Mouse (Mus musculus): ENCODE results near the gene Rab10. TPM values are rescaled to one million over a fixed set of nuclear protein-coding genes. Genes with fewer than 3 reads are reported as not detected.

Gene Rab10
- polyA plus RNA-seq, 3 experiments from 2014 or later: 50.4 to 64.1 (median 53.7) TPM

DNA sequence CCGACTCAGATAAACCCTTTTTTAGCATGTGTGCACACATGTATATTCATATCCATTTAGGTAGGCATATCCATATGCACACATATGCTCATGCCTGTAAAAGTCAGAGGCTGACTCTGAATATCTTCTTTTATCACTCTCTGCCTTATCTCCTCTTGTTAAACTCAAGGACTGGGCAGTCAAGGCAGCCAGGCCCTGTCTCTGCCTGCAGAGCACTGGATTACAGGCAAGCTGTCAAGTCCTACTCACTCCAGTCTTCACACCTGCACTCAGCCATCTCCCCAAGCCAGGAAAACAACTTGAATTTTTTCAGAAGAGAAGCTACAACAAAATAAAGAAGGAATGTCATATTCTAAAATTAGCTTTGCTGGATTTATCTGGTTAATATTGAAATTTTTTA lies 17.9 kb downstream of the Rab10 start:
- ATAC-seq: no peak

DNA sequence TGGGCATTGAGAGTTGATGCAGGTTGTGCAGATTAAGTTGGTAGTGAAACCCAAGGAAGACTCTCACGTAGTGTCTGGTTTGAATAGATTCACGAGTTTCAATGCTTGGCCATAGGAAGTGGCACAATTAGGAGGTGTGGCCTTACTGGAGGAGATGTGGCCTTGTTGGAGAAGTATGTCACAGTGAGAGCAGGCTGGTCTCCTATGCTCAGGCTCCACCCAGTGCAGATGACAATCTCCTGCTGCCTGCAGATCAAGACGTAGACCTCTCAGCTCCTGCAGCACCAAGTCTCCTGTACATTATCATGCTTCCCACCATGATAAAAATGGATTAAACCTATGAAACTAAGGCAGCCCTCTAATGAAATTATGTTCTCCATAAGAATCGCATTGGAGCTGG lies 18.7 kb downstream of the Rab10 start:
- peak; percentile 31 for ATAC-seq

DNA sequence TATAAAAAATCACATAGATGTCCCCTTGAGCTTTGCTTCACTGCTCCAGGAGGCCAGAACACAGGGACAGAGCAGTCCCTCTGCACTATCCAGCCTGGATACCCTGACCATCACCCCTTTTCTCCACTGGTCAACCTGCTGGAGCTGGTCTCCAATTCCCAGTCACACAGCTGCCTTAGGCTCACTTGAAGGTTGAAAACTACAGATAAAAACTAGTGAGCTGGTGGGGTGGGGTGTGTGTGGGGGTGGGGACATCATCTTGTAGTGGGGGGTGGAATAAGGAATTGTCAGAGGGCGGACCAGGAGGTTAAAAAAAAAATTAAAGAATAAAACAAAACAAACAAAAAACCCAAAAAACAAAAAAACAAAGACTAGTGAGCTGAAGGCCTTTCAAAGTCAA lies 21.3 kb downstream of the Rab10 start:
- no peak for ATAC-seq

DNA sequence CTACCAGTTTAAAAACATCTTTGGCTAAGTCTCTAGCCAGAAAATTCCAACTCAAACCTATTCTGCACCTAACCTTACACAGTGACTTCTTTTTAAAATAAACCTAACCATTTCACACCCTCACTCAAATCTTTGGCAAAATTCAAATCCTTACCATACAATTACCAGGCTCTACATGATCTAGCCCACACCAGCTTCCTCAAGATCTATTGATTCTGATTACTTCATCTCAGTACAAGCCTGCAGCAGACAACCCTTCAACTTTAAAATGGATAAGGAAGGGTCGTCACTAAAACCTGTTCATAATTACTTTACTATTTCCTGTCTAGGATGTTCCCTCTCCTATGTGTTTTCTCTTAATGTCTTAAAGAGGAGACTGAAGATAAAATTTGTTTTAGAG lies 23.9 kb downstream of the Rab10 start:
- no peak for ATAC-seq

DNA sequence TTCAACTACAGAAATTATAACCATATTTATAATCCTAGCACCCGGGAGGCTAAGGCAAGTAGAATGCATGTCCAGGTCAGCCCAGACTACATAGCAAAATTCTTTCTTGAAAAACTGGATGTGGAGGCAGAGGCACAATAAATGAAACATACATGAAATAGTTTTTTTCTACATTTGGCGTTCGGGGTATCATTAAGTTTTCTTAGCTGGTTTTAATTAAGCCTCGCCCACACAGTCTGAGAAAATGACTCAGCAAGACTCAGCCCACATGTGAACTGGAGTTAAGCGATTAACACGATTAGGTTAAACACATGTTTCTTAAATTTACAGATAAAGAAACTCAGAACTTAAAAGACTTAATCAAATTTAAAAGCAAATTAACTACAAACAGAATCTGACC lies 24.4 kb downstream of the Rab10 start:
- ATAC-seq: peak; percentile 45

DNA sequence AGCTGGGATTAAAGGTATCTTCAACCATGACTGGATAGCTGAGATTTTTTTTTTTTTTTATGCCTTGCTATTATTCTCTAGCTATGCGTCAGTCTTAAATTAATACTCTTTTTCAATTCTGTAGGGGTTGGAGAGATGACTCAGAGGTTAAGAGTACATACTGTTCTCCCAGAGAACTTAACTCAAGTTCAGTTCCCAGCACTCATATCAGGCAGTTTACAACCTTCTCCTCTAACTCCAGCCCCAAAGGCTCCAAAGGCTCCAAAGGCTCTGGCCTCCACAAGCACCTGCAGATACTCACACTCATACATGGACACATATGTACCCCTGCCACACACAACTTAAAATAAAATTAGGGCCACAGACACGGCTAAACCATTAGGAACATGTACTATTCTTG lies 25.3 kb downstream of the Rab10 start:
- ATAC-seq: no peak

DNA sequence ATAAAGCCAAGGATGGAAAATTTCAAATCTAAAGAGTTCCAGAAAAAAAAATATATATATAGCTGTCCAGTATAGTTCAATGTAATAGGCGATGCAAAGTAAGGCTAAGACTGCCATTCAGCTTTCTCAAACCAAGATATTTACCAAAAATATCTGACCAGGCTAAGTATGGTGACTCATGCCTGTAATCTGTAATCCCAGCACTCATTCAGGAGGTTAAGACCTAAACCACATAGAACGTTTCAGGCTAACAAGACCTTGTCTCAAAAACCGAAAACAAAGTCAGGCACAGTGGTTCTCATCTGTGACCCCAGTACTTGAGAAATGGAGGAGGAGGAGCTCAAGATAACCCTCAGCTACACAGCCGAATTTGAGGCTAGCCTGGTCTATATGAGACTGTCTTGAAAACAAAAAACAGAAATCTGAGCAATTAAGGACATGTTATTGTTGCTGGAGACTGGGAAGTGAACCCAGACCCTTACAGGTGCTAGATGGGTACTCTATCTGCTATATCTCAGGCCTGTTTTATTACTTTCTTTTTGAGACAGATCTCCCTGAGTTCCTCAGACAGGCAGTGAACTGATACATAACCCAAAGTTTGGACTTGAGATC lies 25.8 kb downstream of the Rab10 start:
- ATAC-seq: no peak

DNA sequence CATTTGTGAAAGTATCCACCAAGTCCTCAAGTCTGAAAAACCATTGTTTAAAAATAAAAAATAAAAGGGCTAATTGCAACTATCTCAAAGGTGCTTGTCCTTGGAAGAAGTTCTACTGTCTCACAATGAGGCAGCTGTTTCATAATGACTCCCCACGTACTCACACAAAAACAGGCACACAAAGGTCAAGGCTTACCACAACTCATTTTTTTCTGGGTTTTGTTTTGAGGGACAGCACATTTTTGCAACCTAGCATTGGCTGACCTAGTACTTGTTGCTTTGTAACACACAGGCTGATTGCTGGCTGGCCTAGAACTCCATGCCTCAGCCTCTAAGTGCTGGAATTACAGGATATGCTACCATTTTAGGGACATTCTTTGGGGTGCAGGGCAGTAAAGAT lies 26.8 kb downstream of the Rab10 start:
- peak; percentile 14 for ATAC-seq

DNA sequence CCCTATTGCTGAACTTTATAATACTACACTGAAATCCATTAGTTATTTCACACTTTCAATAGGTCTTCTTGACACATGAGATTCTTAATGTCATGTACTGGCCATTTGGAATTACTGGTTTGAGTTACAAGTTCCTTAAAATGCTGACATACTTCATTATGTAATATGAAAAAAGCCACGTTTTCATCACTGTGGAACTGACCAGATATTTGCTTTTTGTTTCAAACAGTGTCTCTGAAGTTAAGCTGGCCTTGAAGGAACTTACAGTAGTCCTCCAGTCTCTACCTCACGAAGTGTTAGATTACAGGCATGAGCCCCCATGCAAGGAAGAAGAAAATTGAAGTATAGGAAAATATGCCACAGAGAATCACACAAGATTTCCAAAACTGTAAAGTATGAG lies 27.2 kb downstream of the Rab10 start:
- no peak for ATAC-seq

DNA sequence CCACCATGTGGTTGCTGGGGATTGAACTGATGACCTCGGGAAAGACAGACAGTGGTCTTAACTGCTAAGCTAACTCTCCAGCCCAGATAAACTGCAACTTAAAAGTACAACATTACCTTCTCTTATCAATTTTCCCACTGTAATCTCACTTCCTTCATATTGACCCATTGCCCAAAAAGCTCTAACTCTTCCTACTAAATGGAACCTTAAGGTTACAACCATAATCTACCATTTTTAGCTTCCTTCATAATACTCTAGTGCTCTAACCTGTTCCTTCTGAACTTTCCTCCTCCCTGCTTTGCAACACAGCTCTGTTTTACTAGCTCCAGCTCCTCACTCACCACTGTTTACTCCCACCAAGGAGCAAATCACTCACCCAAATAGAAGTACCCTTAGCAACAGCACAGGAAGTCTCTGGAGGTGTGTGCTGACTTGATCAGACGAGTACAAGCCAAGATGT lies 30.9 kb downstream of the Rab10 start:
- ATAC-seq: peak; percentile 67

DNA sequence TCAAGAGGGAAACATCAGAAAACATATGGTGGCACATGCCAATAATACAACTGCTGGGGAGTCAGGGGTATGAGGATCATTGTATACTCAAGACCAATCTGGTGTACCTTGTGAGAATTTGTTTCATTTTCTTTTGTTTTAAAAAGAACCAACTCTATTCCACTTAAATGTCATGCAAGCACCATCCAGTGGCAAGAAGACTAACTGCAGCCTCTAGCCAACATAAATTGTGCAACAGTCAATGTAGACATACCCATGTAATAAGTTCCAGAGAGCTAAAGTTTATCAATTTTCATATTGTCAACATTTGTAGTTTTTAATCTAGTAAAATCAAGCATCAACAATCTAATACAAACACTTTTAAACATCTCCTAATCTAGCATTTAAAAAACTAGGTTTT lies 39.0 kb downstream of the Rab10 start:
- ATAC-seq: no peak

DNA sequence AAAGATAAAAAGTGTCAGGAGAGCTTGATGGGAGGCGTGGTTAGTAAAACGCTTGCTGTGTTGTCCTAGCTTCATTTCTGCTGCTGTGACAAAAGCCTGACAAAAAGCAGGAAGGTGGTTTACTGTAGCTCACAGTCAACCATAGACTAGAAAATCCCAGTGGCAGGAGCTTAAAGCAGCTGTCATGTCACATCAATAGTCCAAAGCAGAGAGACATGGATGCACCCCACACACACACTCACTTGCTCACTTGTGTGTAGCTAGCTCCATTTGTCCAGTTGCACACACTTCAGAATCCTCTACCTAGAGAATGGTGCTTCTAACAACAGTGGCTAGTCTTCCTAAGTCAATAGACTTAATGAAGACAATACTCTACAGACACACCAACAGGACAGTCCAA lies 42.4 kb downstream of the Rab10 start:
- no peak for ATAC-seq

DNA sequence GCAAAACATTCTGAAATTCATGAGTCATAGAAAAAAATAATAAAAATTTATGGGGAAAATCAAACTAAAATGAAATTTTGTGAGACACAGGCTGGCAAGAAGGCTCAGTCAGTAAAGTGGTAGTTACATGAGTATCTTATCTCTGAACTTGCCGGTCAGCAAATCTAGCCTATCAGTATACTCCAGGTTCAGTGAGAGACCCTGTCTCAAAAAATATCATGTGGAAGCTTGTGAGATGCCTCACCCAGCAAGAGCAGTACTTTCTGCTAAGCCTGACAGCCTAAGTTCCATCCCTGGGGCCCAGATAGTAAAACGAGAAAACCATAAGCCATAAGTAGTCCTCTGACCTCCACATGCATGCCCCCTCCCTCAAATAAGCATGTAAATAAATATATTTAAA lies 44.6 kb downstream of the Rab10 start:
- ATAC-seq: no peak

DNA sequence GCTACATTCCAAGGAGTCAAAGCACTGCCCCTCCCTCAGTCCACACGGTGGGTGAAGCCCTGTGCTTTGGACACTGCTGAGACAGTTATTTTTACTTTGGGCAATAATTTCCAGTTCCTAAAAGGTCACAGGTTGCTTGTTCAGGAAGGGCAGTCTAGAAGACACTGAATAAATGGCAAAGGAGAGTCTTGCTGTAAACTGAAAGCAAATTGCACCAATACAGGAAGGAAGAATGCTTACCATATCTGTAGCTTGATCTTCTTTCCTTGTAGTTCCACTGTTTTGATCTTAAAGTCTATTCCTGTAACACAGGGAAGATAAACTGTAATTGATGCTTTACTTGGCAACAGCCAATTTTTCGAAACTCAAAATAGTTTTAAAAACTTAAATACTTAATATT lies 45.3 kb downstream of the Rab10 start:
- ATAC-seq: peak; percentile 77

DNA sequence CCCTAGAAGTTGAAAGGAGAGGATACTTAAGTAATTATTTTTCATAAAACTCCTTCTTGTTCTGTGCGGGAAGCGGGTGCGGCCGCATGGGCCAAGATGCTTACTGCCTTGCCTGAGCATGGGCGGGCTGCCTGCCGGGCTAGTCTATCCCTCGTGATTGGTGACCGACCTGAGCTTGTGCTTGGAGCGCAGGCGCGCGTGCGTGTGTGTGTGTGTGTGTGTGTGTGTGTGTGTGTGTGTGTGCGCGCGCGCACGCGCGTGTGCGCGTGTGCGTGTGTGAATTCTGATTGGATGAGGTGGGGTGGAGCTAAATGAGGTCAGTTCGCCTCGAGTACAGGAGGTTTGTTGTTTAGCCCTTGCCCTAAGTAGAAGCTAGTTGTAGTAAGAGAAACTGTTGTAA lies 48.2 kb downstream of the Rab10 start:
- ATAC-seq: no peak

DNA sequence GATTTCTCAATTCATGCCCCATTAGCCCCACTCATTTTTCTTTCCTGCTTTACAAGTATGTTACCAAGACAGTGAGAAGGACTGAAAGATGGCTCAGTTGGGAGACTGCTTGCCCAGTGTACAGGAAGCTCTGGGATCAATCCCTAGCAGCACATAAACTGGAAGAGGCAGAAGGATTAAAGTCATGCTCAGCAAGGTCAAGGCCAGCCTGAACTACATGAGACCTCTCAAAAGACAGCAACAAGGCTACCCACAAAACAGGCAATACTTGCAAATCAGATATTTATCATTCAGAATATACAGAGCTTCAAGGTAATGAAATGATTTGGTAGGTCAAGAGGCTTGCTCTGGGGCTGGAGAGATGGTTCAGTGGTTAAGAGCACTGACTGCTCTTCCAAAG lies 53.8 kb downstream of the Rab10 start:
- ATAC-seq: no peak

DNA sequence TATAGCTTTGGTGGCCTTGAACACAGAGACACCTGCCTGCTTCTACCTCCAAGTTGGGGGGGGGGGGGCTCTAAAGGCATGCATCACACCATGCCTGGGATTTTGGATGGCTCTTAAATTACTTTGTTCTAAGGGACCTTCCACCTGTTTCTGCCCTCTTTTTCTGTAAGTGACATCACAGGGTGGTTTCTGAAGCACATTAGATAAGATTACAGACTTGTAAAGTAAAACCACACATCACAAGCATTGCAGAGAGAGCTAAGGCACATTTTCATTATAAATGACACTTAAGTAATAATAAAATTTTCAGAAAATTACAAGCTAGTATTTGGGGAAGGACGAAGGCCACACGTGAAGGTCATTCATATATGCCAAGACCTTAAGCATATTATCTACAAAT lies 54.3 kb downstream of the Rab10 start:
- no peak for ATAC-seq

DNA sequence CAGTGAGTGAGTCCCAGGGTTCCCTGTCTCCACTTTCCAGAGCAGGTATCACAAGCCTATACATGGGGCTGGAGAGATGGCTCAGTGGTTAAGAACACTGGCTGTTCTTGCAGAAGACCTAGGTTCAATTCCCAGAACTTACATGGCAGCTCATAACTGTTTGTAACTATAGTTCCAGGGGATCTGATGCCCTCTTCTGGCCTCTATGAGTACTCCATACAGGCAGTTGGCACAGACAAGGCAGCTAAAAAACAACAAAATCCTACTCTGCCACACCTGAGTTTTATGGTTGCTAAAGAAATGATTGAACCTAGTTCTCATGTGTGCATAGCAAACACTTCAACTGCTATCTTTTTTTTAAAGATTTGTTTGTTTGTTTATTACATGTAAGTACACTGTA lies 56.2 kb downstream of the Rab10 start:
- no peak for ATAC-seq

DNA sequence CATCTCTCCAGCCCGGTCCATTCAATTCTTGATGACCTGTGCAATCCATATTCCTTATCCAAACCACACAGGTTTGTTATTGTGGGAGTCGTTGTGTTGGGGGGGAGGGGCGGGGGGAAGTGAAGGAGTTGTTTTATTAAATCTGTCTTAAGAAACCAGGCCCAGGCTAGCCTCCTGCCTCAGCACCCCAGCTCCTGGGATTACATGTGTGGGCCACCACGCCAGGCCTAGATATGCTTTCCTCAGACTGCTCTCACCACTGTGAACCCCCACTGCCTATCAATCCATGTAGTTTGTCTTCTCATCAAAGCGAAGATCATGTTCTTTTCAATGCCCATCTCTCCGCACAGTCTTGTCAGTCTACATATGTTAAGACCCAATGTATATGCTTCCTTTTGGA lies 63.7 kb downstream of the Rab10 start:
- ATAC-seq: no peak

DNA sequence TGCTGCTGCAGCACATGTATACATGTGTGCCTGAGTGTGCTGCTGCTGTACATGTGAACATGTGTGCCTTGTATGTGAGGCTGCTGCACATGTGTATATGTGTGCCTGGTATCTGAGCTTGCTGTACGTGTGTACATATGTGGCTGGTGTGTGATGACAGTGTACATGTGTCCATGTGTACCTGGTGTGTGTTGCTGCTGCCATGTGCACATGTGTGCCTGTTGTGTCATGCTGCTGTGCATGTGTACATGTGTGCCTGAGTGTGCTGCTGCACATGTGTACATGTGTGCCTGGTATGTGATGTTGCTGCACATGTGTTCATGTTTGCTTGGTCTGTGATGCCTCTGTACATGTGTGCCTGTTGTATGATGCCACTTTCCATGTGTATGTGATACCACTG lies 70.2 kb downstream of the Rab10 start:
- no peak for ATAC-seq

DNA sequence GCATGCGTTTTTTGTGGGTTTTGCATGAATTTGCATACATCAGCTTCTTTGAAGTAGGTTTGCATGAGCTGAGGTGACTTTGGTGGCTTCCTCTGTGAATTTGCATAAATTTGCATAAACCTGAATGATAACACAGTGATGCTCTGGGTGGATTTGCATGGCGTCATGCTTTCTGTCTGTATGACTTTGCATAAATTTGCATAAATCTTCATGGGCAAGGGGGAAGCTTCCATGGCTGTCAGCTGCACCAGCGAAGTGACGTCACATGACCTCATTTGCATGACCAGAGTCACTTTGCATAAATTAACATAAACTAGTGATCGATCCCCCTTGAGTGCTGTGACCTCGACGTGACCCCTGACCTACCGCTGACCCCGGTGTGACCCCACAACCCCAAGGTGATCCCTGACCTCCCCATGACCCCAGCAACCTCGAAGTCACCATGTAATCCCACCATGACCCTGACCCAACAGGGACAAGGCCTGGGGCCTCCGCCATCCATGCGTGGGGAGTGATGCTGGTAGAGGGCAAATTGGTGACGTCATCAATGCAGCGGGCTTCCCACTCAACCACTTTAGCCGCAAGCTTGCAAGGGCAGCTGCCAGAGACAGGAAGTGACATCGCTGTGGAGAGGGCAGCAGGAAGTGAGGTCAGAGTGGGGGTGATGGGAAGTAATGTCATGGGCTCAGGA lies 71.3 kb downstream of the Rab10 start:
- no peak for ATAC-seq

DNA sequence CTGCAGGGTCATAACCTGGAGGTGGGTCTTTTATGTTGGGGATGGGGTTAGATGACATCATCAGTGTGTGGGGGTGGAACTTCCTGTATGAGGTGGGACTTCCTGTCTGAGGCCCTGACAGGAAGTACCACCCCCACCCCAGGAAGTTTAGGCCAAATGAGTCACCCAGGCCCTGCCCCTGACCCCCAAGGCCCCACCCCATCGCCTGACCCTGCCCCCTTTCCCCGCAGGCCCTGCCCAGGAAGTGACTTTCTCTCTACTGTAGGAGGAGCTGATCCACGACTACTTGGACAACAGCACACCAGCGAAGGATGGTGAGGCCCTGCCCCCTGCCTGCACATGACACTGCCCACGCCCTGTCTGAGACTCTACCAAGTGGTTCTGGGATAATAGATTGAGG lies 72.0 kb downstream of the Rab10 start:
- no peak for ATAC-seq

DNA sequence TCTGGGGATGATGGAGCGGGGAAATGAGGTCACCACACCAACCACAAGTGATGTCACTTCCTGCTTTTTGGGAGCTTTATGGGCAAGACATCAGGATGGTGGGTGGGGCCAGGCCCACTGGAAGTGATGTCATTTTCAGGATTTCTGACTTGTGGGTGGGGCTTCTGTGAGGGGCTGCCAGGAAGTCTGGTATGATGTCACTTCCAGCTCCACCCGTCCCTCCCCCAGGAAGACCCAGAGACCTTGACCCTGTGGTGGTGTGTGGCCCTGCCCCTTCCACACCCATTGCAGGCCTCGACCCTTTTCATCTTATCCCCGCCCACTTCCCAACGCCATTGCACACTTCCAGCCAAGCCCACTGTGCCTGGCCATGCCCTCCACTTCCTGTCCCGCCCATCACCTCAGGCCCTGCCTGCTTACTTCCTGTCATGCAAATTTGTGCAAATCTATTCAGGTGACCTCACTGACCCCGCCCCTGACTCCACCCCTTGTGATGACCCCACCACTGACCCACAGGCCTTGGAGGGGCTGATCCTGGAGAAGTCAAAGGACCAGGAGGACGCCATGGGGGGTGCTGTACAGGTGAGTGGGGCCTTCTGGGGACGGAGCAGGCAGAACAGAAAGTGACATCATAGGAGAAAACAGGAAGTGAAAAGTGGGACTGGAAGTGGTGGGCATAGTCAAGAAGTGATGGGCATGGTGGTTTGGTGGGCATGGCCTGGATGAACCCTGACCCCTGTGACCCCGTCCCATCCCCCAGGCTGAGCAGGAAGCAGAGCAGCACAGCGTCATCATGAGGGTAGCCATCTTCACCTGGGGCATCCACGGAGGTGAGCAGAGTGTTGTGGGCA lies 72.7 kb downstream of the Rab10 start:
- ATAC-seq: peak; percentile 9

DNA sequence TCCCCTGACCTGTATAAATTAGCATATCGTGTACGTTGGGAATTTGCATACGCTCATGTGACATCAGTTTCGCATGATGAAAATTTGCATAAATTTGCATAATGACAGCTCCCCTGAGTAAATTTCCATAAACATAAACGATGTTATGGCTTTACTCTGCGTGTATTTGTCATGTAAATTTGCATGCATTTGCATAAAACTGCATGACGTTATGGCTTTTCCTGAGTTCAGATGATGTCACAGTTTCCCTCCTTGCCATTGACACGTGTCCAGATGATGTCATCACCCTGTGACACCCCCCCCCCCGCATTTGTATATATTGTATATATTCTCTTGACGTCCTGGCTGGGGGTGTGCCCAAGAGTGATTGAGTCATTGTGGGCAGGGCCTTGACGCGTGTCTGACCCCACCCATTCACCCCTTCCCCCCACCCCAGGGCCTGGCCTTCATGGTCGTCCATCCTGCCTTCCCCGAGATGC lies 73.6 kb downstream of the Rab10 start:
- ATAC-seq: peak; percentile 9
